Mouse (Mus musculus) lung, adult 2 months (tissue): ENCODE results near the gene Msi2.

ENCODE experiments used
- CTCF ChIP-seq: fragments of 200-500 bp; IDR thresholded peaks from 2 replicates; pipeline ENCODE4 v1.5.1; 2011; ENCODE audit warnings: mild to moderate bottlenecking, low read length, control low read depth; ENCODE audit not compliant: insufficient read depth
- POLR2A ChIP-seq: fragments of 200-500 bp; IDR thresholded peaks from 2 replicates; pipeline ENCODE4 v1.6.1; 2011; ENCODE audit warnings: low read depth, mild to moderate bottlenecking, control low read depth, low read length, borderline replicate concordance; ENCODE audit errors: extremely low read depth

GRCm38 (mm10) chr11:88367501-88367900 is 350.8 kb downstream of the Msi2 start:
- TF ChIP-seq CTCF (no peak), POLR2A (no peak)
